Mouse (Mus musculus) layer of hippocampus, postnatal 36 days (tissue): ENCODE measurements around the gene Tmem208. TPM values are rescaled to one million over a fixed set of nuclear protein-coding genes. Genes with fewer than 3 reads are reported as not detected.

Source experiments
- DNase-seq, 2 experiments: peaks; one replicate each; pipeline ENCODE4 v3.0.0; 2022
- total RNA-seq, 2 experiments: library from RNA; stranded (reverse); gene quantifications; 2 replicates each; pipeline ENCODE4 v1.2.3; 2021

Tmem208 gene
- total RNA-seq, 2 experiments from 2014 or later = 44.1 to 47.9 TPM

- no peak for DNase-seq
Measured at GRCm38 (mm10) chr8:105298351-105299252, 27.6 kb upstream of the Tmem208 start.

GRCm38 (mm10) chr8:105299962-105300361, 26.2 kb upstream of the Tmem208 start:
- no peak for DNase-seq

- no peak for DNase-seq
Measured at GRCm38 (mm10) chr8:105303396-105303795, 22.8 kb upstream of the Tmem208 start.

GRCm38 (mm10) chr8:105303874-105304273, 22.3 kb upstream of the Tmem208 start:
- no peak for DNase-seq

- no peak for DNase-seq
Measured at GRCm38 (mm10) chr8:105304325-105305210, 21.6 kb upstream of the Tmem208 start.

- DNase-seq = peak in 1 of 2 experiments; percentile 40
Measured at GRCm38 (mm10) chr8:105305211-105306145, 20.7 kb upstream of the Tmem208 start, which contains the start of gene Elmo3. Gene Elmo3, plus strand, starts transcription at chr8:105305601.

GRCm38 (mm10) chr8:105306146-105306691, 19.9 kb upstream of the Tmem208 start:
- DNase-seq = no peak

- DNase-seq = no peak
Measured at GRCm38 (mm10) chr8:105307670-105308069, 18.5 kb upstream of the Tmem208 start.

- DNase-seq = no peak
Measured at GRCm38 (mm10) chr8:105308428-105308827, 17.7 kb upstream of the Tmem208 start.

GRCm38 (mm10) chr8:105309142-105309847, 16.9 kb upstream of the Tmem208 start:
- no peak for DNase-seq

GRCm38 (mm10) chr8:105310118-105310517, 16.0 kb upstream of the Tmem208 start:
- DNase-seq = no peak

GRCm38 (mm10) chr8:105311718-105312117, 14.4 kb upstream of the Tmem208 start:
- no peak for DNase-seq

- no peak for DNase-seq
Measured at GRCm38 (mm10) chr8:105312891-105313481, 13.2 kb upstream of the Tmem208 start.

GRCm38 (mm10) chr8:105313622-105314402, 12.3 kb upstream of the Tmem208 start:
- no peak for DNase-seq

GRCm38 (mm10) chr8:105315073-105315769, 10.9 kb upstream of the Tmem208 start:
- DNase-seq = no peak

- DNase-seq = no peak
Measured at GRCm38 (mm10) chr8:105317941-105318340, 8.2 kb upstream of the Tmem208 start.

- no peak for DNase-seq
Measured at GRCm38 (mm10) chr8:105318662-105319190, 7.4 kb upstream of the Tmem208 start.

GRCm38 (mm10) chr8:105323183-105323582, 3.0 kb upstream of the Tmem208 start:
- DNase-seq = no peak

- DNase-seq = no peak
Measured at GRCm38 (mm10) chr8:105325641-105326093, 487 bp upstream of the Tmem208 start.
